Mouse (Mus musculus): ENCODE results near the gene Aox3.

DNA sequence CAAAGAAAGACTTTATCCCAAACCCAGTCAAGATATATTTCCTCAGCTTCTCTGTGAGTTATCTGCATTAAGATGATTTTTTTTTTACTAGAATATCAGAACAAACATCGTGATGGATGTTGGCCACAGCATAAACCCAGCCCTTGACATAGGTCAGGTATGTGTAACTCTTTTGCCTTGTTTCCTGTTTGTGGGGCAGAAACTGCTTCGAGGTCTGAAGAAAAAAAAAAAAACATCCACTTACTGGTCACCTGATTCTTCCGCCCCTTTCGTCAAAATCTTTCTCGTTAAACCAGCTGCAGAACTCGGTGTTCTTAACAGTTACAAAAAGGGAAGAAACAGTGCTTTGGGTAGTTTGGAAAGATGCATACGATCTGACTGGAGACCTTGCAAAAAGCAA is 10.4 kb upstream of the Aox3 start:
- TF ChIP-seq POLR2A (IDR thresholded peaks at IDR 0.05; ENCODE audit: borderline replicate concordance, low read depth, low read length) (no peak), CTCF (IDR thresholded peaks at IDR 0.05; ENCODE audit: low read depth, low read length) (no peak)

Measured in bone marrow macrophage, adult 2 months (primary cell).